Mouse (Mus musculus) lung, adult 2 months (tissue): ENCODE measurements around the gene Toporsl.

Experiments
- CTCF ChIP-seq: fragments of 200-500 bp; IDR thresholded peaks from 2 replicates; pipeline ENCODE4 v1.5.1; 2011; ENCODE audit warnings: mild to moderate bottlenecking, low read length, control low read depth; ENCODE audit not compliant: insufficient read depth
- POLR2A ChIP-seq: fragments of 200-500 bp; IDR thresholded peaks from 2 replicates; pipeline ENCODE4 v1.6.1; 2011; ENCODE audit warnings: low read depth, mild to moderate bottlenecking, control low read depth, low read length, borderline replicate concordance; ENCODE audit errors: extremely low read depth

DNA sequence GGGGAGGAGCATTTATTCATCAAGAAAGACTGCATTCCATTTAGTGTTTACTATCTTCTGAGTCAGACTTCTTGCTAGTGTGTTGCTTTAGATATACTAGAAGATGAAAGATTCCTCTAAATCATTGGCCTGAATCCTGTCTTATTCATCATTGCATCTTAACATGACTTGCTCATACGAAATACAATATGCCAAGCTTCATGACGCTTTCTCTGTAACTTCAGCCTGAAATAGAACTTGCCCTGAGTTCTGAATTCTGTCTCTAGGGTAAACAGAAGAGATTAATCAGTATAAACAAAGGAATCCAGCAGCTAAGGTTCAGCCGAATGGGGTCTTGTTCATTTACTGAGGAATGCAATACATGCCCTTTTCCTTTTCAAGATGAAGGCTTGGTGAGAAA is 10.8 kb downstream of the Toporsl start:
- TF ChIP-seq CTCF (no peak), POLR2A (no peak)
